Mouse (Mus musculus) liver, embryonic 14.5 days (tissue): Measurements from ENCODE around the gene Ocln.

ENCODE experiments used
- CTCF ChIP-seq: IDR thresholded peaks from 2 replicates; pipeline ENCODE4 v1.5.1; 2016; ENCODE audit warnings: antibody characterized with exemption, low read depth, control low read depth
- EP300 ChIP-seq: IDR thresholded peaks from 2 replicates; pipeline ENCODE4 v1.6.1; 2016; ENCODE audit warnings: antibody characterized with exemption, low read depth

DNA sequence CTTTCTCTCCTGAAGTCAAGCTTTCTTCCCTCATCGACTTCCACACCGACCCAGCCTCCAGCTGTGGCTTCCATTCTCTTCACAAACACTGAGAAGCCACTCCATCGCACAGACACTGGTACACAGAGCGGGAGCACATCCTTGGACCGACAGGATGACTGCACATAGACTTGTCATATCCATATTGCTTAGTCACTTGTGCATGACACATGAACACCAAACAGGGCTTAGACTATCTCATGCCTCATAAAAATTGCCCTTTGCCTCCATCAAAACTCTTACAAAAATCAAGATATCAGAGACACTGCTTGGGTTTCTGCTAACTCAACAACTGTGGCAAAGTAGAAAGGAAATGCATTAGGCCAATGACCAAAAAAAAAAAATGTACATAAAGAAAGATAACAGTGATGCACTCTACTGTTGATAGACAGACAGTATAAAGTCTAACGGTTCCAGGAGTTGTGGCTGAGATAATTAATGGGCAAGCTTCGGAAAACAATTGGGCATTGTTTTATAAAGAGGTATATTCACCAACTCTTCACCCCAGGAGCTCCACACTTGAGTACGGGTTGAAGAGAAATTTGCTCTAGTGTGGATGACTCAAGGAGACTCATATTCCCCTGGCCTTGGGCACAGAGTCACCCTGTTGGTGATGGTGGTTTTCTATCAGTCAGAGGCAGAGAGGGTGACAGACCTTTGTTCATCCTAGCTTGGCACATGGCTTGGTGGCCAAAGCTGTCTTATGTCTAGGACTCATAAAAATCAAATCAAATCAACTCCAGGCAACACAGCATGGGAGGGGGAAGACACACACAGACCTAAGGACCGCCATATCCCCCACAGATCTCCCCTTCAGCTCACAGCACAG is 30.6 kb downstream of the Ocln start:
- TF ChIP-seq CTCF (no peak), EP300 (no peak)
